Mouse (Mus musculus) olfactory bulb, adult 2 months (tissue): ENCODE data around the gene Exoc2. TPM values are rescaled to one million over a fixed set of nuclear protein-coding genes. Genes with fewer than 3 reads are reported as not detected.

ENCODE experiments used
- H3K27ac ChIP-seq: fragments of 200-500 bp; 2 replicates; pipeline ENCODE4 v1.5.1; 2012; ENCODE audit warnings: low read depth, low read length; ENCODE audit not compliant: insufficient read depth
- H3K4me1 ChIP-seq: fragments of 200-500 bp; 2 replicates; pipeline ENCODE4 v1.6.1; 2012; ENCODE audit warnings: low read length; ENCODE audit not compliant: control insufficient read depth, insufficient read depth
- H3K4me3 ChIP-seq: fragments of 200-500 bp; 2 replicates; pipeline ENCODE4 v1.5.1; 2012; ENCODE audit warnings: mild to moderate bottlenecking, low read depth, low read length, moderate library complexity; ENCODE audit not compliant: insufficient read depth
- CTCF ChIP-seq: fragments of 200-500 bp; IDR thresholded peaks from 2 replicates; pipeline ENCODE4 v1.5.1; 2012; ENCODE audit warnings: low read depth, mild to moderate bottlenecking, low read length, moderate library complexity; ENCODE audit not compliant: insufficient read depth
- POLR2A ChIP-seq: fragments of 200-500 bp; IDR thresholded peaks from 2 replicates; pipeline ENCODE4 v1.6.1; 2012; ENCODE audit warnings: mild to moderate bottlenecking, low read depth, low read length, moderate library complexity; ENCODE audit not compliant: insufficient read depth
- WGBS: fragments of 180-500 bp; shearing (Covaris S2); methylation state at CpG from one replicate; pipeline ENCODE4 v1.1.7; 2018; 5-methylcytosine and 5-hydroxymethylcytosine counted together
- polyA plus RNA-seq: library from polyadenylated mRNA; stranded (reverse); fragments of >200 nt; gene quantifications from 2 replicates; pipeline ENCODE4 v1.2.4, GENCODE M21; 2012; ENCODE audit warnings: low replicate concordance; ENCODE audit not compliant: missing spikeins, insufficient read depth, insufficient read length

Gene Exoc2
- polyA plus RNA-seq, 1 experiment, result not detected

GRCm38 (mm10) chr13:30888480-30888879, 85.4 kb downstream of the Exoc2 start:
- H3K27ac ChIP-seq, result no peak overlapping the region
- no peak overlapping the region for H3K4me3 ChIP-seq
- no peaks in the 10 kb centered on the region for H3K4me1 ChIP-seq
- WGBS, result 24% methylated on average over 3 of the region's 3 CpGs
- TF ChIP-seq POLR2A (no peak), CTCF (peak; percentile 46; the same call in 1 of the 2 replicates)

- no peak overlapping the region for H3K27ac ChIP-seq
- H3K4me1 ChIP-seq, result no peaks in the 10 kb centered on the region
- H3K4me3 ChIP-seq, result no peak overlapping the region
- TF ChIP-seq POLR2A, result no peak
- TF ChIP-seq CTCF, result no peak
- WGBS, result 80% methylated on average over 5 of the region's 5 CpGs
Observed at GRCm38 (mm10) chr13:30880310-30880709, 93.6 kb downstream of the Exoc2 start.

DNA sequence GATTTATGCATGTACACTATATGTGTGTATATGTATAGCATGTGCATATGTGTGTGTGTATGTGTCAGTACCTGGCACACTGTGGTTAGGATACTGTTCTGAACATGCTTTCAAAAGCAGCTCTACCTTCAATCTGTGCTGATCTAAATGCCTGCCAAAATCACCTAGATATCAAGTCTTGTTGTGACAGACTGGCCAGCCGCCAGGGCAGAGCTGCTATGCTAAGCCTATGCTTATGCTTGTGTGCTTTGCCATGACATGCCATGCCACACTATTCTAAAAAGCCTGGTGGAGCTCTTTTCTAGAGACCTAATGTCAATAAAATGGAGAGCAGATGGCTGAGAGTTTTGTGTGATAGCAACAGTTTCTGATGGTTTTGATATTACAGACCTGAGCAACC, 94.0 kb downstream of the Exoc2 start:
- no peak overlapping the region for H3K27ac ChIP-seq
- no peaks in the 10 kb centered on the region for H3K4me1 ChIP-seq
- no peak overlapping the region for H3K4me3 ChIP-seq
- WGBS, result 97% methylated on average over 1 of the region's 1 CpGs
- no peak for TF ChIP-seq CTCF
- TF ChIP-seq POLR2A, result no peak

- Histone ChIP-seq H3K4me1 (no peaks in the 10 kb centered on the region), H3K4me3 (no peak overlapping the region), H3K27ac (no peak overlapping the region)
- TF ChIP-seq CTCF, result no peak
- no peak for TF ChIP-seq POLR2A
- 97% methylated on average over 3 of the region's 3 CpGs for WGBS
Observed at GRCm38 (mm10) chr13:30875825-30876224, 98.1 kb downstream of the Exoc2 start.

DNA sequence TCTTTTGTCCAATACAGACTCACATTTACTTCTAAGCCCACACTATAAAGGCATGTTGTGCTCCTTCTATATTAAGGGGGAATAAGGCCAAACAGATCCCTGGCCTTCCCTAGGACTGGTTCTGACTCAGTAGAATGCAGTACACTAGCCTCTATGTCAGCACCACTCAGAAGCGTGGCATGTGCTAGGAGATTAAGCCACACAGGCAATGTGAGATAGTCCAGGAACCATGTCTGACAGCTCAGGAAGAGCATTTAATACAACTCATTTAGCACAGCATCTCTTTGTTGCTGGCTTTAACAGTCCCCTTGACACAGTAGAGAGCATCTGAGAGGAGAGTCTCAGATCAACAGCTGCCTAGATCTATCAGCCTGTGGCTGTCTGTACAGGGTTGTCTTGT, 100.4 kb downstream of the Exoc2 start:
- H3K4me1 ChIP-seq, result no peaks in the 10 kb centered on the region
- TF ChIP-seq CTCF, result no peak
- no peak for TF ChIP-seq POLR2A
- H3K27ac ChIP-seq, result no peak overlapping the region
- no peak overlapping the region for H3K4me3 ChIP-seq
- WGBS, result 94% methylated on average over 1 of the region's 1 CpGs

DNA sequence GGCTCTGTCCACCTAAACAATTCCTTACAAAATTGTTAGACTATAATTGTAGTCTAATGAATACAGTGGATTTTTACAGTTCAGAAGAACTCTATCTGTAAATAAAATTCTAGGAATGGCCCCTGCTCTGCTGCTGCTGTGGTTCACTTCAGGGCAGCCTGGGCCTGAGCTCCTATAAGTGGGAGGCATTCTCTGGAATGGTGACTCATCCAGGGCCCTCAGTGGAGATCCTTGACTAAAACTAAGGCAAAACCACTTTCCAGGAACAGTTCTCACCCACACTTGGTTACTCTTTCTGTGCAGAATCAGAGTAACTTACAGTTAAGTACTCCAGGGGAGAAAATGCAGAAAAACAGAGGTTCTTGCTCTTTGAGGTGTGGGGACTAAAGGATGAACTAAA, 108.4 kb downstream of the Exoc2 start:
- peaks cover 5% of the 10 kb centered on the region; the same call in 1 of the 2 replicates for H3K4me1 ChIP-seq
- no peak overlapping the region for H3K4me3 ChIP-seq
- TF ChIP-seq POLR2A, result no peak
- TF ChIP-seq CTCF, result no peak
- no peak overlapping the region for H3K27ac ChIP-seq

DNA sequence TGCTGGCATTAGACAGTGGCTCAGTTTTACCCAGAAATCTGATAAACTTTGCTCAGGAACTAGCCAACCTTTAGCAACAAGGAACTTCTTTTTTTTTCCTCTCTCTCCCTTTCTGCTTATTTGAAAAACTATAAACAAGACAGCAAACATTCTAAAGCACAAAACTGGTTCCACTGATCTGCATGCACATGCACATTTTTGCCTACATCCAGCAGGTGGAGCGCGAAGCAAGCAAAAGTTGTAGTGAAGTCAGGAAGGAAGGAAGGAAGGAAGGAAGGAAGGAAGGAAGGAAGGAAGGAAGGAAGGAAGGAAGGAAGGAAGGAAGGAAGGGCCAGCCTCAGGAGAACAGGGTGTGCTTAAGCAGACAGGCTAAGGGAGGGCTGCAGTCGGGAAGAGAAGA, 109.9 kb downstream of the Exoc2 start:
- no peak overlapping the region for H3K4me3 ChIP-seq
- H3K27ac ChIP-seq, result no peak overlapping the region
- peaks cover 5% of the 10 kb centered on the region; the same call in 1 of the 2 replicates for H3K4me1 ChIP-seq
- TF ChIP-seq POLR2A, result no peak
- TF ChIP-seq CTCF, result no peak
- 80% methylated on average over 3 of the region's 3 CpGs for WGBS

DNA sequence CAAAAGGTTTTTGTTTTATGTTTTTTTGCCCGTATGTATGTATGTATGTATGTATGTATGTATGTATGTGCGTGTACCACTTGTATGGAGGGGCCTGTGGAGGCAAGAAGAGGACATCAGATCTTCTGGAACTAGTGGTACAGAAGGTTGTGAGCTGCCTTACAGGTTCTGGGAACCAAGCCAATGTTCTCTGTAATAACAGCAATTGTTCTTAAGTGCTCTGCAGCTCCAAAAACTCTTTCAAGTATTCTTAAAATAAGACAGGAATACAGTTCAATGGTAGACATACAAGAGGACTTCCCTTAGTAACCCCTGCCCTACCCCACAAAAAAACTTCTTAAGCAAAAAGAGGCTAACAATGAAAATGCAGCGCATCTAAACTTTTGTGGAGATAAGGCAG, 115.5 kb downstream of the Exoc2 start:
- Histone ChIP-seq H3K4me3 (no peak overlapping the region), H3K4me1 (no peaks in the 10 kb centered on the region), H3K27ac (no peak overlapping the region)
- WGBS, result 58% methylated on average over 3 of the region's 3 CpGs
- TF ChIP-seq POLR2A (no peak), CTCF (no peak)

GRCm38 (mm10) chr13:30850736-30851135, 123.2 kb downstream of the Exoc2 start:
- TF ChIP-seq CTCF, result no peak
- TF ChIP-seq POLR2A, result no peak
- 75% methylated on average over 2 of the region's 2 CpGs for WGBS
- Histone ChIP-seq H3K27ac (no peak overlapping the region), H3K4me3 (no peak overlapping the region), H3K4me1 (no peaks in the 10 kb centered on the region)

GRCm38 (mm10) chr13:30848001-30848400, 125.9 kb downstream of the Exoc2 start:
- 26% methylated on average over 1 of the region's 1 CpGs for WGBS
- Histone ChIP-seq H3K27ac (no peak overlapping the region), H3K4me1 (no peaks in the 10 kb centered on the region), H3K4me3 (no peak overlapping the region)
- TF ChIP-seq POLR2A (no peak), CTCF (no peak)
